Mouse (Mus musculus) heart, postnatal 25 days (tissue): ENCODE results near the gene Ltbp1. TPM values are rescaled to one million over a fixed set of nuclear protein-coding genes. Genes with fewer than 3 reads are reported as not detected.
A peak's percentile ranks its signal among the peaks of the same experiment; 100 is the strongest.

Experiments used
- DNase-seq: peaks from one replicate; pipeline ENCODE4 v3.0.0; 2022; ENCODE audit warnings: low spot score
- intact Hi-C: fragments of 180-260 bp; cut with DNase I; formaldehyde crosslinking; loops from one replicate; pipeline ENCODE4 v1.15.1; 2025
- total RNA-seq, 2 experiments: library from RNA; stranded (reverse); gene quantifications; 2 replicates each; pipeline ENCODE4 v1.2.3; 2021

Gene Ltbp1
- total RNA-seq, 2 experiments from 2014 or later = 41.5 to 44.7 TPM

DNA sequence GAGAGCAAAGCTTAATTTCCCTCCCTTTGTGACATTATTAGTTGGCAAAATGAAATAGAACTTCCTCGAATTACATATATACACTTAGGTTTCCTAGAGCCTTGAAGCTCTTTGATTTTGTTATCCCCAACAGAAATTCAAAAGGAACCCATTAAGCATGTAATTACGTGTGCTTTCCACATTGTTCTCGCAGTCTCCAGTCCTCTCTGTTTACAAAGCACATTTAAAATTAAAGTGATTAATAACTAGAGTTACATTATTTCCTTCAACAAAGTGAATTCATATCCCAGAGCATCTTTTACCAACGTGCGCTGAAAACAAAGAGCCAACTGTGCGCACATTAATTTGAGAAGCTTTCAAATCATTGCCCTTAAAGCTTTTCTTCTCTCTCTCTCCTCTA lies 249.5 kb downstream of the Ltbp1 start:
- intact Hi-C loops = no loop called here
- no peak for DNase-seq

DNA sequence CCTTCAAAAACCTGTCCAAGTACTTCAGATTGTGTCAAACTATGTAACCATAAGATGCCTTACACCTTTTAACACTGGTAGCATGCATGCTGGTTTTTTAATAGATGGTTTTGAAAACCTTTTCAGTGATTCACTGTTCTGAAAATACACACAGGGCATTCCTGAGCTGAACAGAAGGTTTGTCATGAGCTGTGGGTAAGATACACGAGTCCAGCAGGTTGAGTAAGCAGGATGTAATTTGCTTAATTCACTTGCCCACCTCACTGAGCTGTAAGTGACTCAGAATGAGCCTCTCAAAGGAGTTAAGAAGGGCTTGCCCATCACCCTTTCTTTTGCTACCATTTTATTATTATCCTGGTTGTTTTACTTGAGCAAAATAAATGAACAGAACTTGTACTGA lies 250.6 kb downstream of the Ltbp1 start:
- DNase-seq = no peak
- intact Hi-C loops = no loop called here

DNA sequence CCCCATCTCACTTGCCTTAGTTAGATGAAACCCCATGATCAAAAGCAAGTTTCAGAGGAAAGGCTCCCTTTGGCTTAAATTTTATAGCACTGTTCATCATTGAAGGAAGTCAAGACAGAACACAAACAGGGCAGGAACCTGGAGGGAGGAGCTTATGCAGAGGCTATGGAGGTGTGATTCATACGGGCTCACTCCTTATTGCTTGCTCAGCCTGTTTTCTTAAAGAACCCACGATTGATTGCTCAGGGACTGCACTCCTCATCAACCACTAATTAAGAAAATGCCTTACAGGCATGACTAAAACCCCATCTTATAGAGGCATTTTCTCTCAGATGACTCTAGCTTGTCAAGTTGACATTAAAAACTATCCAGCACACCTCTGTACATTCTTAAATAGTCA lies 253.1 kb downstream of the Ltbp1 start:
- DNase-seq = no peak
- intact Hi-C loops = no loop called here

DNA sequence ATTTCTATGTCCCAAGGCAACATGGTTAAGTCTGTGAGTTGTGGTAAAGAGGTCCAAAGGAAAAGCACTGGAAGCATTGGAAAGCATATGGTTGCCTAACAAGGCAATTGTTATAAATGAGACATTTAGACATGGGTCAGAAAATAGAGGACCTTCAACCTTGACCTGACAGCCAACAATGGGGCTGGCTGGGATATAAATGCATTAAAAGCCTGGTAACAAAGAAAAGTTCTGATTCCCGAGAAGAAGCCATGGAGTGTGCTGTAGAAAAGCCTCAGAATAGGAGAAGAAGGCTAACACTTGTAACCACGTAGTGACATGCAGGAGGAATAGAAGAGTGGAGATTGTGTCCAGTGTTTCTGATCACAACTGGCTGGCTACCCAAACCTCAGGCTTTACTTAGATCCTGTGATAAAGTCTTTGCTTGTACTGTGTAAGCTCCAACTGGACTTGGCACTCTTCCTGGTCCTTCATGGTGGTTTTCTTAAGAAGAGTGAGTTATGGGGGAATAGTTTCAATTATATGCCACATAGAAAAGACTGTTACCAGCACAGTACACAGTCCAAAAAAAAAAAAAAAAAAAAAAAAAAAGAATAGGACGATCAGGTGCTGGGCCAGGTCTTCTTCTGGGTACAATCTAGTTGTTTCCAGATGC lies 258.1 kb downstream of the Ltbp1 start:
- intact Hi-C loops = no loop called here
- DNase-seq = no peak

DNA sequence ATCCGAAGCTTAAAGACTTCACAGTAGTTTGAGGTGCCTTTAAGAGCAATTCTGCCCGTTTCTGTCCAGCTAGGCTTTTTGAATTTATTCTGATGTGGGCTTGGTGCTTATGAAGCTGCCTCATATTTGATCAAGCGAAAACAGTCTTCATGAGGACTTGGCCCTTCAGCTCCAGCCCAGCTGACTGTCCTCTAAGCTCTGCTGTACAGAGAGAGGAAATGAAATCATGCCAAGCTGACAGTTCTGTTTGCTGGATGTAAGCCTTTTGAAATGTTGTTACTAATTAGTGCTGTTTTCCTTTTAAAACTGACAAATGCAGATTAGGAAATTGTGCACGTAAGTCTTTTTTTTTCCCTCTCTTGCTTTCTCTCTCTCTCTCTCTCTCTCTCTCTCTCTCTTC lies 263.1 kb downstream of the Ltbp1 start:
- intact Hi-C loops = no loop called here
- DNase-seq = no peak

DNA sequence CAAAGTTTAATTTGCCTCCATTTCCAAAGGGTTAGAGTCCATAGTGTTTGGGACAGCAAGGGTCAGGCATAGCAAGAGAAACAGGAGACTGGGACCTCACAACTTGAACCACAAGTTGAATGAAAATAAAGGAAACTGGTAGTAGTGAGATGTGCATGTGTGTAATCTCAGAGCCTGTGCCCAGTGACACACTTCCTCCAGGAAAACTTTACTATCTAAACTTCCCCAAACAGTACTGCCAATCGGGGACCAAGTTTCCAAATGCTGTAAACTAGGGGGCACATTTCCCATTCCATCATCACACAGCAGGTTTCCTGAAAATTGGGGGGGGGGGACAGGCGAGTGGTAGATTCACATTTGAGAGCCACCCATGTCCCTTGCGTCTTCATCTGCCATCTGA lies 267.1 kb downstream of the Ltbp1 start:
- no peak for DNase-seq
- intact Hi-C loops = no loop called here

DNA sequence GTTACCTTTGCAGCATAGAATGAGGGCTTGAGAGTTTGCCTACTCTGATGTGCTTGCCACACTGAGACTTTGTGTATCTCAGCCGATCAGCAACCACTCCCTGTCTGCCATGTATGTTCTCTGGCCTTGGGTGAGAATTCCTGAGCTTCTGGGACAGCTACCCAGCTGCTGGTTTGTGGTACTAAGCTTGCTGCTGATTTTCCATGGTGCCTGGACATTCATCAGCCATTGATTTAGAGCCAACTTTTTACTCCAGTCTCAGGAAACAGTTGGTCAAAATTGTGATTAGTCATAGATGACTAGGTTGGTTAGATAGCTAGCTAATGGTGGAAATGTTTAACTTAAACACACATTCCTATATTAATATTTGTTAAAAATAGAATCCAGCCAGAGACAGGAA lies 267.9 kb downstream of the Ltbp1 start:
- intact Hi-C loops = no loop called here
- no peak for DNase-seq

DNA sequence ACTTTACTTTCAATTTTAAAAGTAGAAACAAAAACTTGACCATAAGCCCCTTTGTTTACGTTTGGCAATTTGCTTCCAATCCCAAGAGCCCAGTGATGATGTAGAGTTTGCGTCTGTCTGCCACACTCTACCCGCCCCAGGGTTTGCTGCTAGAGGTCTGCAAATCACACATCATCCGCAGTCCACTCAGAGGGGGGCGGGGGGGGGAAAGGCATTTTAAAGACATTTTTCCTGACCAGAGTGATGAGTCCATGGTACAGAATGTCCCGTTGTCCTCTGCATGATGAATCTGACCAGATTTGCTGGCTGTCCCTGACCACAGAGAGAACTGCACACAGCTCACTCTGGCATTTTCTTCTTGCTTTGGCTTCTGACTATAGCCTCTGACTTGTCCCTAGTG lies 269.9 kb downstream of the Ltbp1 start:
- intact Hi-C loops = no loop called here
- DNase-seq = no peak

DNA sequence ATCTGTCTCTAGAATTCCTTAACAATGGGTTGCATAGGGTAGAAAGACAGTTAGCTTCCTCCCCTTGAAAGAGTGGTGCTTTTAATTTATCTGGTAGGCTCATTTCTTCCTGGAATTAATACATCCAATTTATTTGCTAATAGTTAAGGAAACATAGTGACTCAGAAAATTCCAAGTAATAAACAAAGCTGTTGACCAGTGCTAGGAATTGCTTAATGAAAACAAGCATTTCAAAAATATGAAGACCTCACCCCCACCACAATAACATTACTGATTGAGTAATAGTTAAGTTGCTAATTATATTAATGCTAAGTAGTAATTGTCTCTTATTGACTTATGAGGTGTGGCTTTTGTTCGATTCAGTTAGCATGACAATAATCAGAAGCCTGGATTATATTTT lies 272.7 kb downstream of the Ltbp1 start:
- intact Hi-C loops = no loop called here

DNA sequence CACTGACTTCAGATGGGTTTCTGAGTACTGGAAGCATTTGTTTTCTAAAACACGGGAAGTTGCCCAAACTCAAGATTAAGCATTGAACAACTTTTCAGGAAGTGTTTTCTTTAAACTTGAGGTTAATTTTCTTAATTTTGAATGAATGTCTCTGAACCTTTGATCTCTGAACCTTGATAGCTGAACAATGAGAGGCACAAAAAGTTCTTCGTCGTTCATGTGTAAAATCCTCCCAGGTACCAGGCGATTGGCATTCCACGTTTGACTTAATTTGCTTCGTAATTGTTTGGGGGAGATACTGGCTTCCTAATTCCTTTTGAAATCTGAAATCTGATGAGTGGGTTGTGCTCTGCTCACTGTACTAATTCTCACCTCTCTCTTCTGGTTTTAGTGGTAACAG lies 273.2 kb downstream of the Ltbp1 start:
- intact Hi-C loops = no loop called here
- DNase-seq = no peak

More for the DNA sequence above, 272.7 kb downstream of the Ltbp1 start:
- DNase-seq = no peak

DNA sequence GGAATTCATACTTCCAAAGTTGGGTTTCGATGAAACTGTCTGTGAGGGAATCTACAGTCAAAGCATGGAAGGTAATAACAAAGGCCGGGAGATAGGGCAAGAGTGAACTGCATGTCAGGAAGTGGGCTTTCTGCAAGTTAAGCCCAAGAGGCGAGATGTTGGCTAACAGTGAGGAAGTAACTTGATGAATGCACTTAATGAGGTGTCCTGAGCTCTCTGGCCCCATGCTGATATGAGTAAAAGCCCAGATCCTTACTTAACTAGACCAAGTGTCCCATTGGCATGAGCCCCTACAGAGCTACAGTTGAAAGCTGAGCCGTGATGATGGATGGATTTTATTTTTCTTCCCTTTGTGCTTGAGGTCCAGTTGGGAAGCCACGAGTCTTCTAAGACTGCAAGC lies 276.0 kb downstream of the Ltbp1 start:
- intact Hi-C loops = no loop called here
- DNase-seq = no peak

DNA sequence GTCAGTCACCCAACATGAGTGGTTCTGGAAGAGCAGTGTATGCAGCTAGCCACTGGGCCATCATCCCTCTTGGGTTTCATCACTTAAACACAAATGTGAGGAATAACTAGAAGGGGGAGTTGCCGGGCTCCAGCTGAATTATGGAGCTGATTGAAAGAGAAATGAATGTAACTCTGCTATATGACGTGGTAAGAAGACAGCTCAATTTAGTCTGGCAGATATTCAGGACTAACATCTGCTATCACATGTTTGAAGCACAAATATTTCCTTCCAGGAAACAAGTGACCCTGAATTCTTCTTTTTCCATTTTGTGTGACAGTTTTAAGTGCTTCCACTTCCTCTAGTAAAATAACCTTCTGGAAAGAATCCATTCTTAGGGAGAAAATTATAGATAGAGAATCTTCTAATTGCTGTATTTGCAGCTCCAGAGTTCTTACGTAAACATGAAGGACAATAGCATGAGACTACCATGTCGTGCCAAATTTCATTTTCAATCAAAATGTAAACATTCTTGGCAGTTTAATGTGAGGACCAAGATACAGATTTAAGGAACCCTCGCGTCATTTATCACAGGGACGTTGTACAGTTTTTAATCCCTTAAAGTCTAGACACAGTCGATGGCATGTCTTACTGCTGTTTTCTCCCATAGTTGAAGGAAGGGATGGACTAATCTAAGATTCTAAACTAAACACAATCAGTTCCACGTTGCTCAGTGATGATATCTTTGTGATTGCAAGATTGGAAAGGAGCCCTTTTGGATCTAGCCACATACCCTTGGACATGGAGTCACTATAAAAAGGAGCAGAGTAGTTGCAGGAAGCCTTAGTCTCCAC lies 279.7 kb downstream of the Ltbp1 start:
- no peak for DNase-seq
- intact Hi-C loops = no loop called here

DNA sequence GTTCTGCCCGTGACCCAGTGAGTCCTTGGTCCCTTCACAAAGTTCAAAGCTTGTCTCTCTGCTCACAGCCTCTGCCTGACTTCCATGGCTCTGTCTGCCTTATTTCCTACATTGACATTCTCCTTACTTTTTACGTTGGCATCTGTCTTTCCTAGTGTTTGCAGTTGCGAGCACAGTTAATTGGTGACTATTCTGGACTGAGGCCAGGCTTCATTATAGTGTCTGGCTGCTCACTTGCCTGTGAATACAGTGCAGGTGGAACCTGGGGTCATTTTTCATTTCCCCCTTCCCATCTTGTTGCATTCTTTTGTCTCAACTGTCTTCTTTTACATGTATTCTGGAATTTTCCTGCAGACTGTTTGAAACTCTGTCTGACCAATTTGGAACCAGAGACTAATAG lies 287.6 kb downstream of the Ltbp1 start:
- intact Hi-C loops = no loop called here
- no peak for DNase-seq

DNA sequence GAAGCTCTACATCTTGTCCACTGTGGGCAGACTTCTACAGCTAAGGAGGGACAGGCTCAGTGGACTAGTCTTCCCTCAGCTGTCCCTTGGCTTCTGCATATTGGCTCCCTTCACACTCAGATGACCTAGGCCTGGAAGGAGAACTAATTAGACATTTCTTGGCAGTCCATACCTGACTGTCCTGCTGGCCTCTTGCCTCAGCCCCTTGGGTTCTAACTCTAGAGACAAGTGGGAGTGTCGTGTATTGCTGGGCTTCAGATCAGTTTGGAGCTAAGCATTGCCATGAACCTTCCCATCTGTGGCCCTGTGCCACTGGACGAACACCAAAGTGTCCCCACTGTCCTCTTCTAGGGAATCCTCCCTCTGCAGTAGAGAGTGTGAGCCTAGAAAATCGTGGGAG lies 288.4 kb downstream of the Ltbp1 start:
- intact Hi-C loops = no loop called here
- peak; percentile 15 for DNase-seq

DNA sequence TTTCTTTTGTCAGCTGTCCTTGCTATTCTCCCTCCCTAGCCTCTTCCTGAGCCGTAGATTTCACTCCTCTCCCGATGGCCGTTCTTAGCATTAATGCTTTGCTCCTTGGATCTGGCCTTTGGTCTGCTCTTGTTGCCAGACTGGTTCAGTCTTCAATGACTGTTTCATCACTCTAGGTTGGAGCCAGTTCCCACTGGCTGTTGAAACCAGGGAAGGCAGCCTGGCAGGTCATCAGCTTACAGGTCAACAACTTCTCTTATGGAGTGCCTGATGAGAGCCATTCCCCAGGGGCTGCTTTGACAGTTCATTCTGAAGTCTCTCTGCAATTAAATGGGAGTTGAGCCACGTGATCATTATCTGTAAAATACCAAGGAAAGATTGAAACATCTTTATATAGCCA lies 295.5 kb downstream of the Ltbp1 start:
- no peak for DNase-seq
- intact Hi-C loops = no loop called here

DNA sequence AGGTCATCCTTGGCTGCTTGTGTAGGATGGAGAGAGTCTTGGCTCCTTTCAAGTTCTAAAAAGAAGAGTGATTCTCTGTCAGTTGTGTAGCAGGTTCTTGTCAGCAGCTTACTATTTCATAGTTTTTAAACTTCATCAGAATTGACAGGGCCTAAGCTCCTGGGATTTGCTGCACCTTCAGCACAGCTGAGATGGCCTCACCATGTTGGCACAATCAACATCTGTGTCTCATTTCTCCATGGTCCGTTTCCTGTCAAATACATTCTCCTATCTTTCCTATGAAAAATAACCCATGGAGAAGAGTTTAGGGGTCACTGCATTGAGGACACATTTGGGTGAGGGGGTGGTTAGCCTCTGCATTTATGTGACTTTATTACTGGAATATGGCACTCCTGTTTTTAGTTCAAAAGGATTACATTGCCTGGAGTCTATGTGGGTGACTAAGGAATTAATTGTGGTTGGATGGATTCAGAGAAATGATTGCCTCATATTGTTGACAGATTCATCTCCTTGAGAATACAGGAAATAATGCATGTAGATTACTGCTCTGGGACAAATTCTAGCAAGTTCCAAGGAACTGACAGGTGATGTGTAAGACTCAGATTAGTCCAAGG lies 299.5 kb downstream of the Ltbp1 start:
- intact Hi-C loops = no loop called here
- DNase-seq = no peak

DNA sequence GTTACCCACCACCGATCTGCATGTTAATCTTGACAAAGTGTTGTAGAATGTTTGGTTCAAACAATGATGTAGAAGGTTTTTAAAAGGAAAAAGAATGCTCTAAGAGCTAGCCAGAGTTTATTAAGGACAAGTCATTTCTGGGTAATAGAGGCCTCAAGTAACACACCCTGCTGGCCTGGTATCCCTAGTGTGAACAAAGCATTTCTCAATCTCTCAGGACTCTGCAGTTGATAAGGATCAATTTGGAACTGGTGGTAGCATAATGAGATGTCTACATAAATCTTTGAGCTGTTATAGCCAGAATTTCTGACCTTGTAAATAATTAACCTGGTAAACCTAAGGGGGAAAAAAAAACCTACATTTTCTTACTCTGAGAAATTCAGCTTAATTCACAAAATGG lies 300.3 kb downstream of the Ltbp1 start:
- no peak for DNase-seq
- intact Hi-C loops = no loop called here

DNA sequence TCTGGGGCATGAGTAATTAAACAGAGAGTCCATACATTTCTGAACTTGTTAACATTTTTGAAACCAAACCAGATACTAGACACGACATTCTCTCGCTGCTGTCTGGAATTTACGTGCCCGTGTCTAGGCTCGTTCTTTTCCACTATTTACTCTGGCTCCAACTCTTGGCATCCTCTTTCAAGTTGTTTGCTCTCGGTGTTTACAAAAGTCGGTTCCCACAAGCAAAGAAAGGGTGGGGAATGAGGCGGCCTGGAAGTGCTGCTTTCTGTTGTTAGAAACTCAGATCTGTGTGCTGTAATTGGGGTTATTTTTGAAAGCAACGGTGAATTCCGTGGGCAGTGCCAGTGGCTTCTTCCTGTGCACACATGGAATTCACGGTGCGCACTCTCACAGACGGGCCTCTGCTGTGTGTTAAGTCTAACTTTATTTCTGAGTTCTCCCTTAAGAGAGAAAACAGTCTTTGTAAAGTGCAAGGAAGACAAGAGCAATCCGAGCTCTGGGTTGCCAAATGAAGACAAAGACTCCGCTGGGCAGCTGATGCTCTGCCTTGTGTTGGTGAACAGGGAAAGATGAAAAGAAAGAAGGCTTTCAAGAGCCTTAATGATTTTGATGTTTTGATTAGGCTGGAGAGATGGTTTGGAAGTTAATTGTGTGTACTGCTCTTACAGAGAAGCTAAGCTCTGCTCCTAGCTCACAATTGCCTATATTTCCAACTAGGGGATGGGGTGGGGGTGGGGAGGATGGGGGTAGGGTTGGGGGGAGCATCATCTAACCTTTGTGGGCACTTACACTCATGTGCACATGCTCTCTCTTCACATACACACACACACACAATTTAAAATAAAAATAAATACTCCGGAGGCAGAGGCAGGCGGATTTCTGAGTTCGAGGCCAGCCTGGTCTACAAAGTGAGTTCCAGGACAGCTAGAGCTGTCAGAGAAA lies 302.0 kb downstream of the Ltbp1 start:
- DNase-seq = no peak
- intact Hi-C loops = no loop called here

DNA sequence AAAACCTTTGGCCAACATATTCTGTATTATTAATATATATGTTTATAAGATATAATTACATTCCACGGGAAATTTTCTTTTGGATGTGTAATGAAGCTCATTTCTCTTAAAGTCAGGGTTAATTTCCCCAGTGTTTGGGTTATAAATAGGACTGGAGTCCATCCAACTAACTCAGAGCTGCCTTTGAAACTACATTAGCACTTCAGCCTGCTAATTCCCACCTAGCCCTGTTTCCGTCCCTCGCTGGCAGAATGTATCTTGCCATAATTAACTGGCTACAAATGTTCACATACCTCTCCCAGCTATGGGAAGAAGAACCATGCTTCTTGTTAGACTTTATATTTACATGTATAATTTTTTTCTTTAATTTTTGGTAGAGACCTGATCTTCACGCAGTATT lies 311.7 kb downstream of the Ltbp1 start:
- DNase-seq = no peak
- intact Hi-C loops = no loop called here

DNA sequence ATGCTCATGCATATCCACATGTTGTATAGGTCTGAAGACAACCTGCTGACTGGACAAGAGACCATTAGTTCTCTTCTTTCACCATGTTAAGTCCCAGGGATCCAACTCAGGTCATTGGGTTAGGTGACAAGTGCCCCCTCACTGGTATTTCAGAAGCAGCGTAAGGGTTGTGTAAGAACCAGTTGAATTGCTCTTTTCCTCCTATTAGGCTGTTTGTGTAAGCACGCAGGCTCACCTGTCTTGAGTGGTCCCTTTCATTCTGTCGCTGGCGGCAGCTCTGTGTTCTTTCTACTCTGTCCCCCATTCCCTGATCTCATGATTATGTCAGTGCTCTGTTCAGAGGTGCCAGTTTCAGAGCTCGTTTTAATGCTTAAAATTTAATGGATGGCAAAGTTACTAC lies 317.9 kb downstream of the Ltbp1 start:
- DNase-seq = no peak
- intact Hi-C loops = no loop called here
